Mouse (Mus musculus): ENCODE measurements around the gene Ppp1r9a. TPM values are rescaled to one million over a fixed set of nuclear protein-coding genes. Genes with fewer than 3 reads are reported as not detected.
A peak's percentile ranks its signal among the peaks of the same experiment; 100 is the strongest.

Gene Ppp1r9a
- polyA plus RNA-seq, 2 experiments = 2.6 to 3.0 TPM

GRCm38 (mm10) chr6:5187586-5187985, 284.9 kb downstream of the Ppp1r9a start:
- DNase-seq (ENCODE audit: low read depth in 3 of 3, low spot score in 3 of 3) (no peak), ATAC-seq (ENCODE audit: insufficient read depth) (no peak)
- no peak for TF ChIP-seq EP300 (IDR thresholded peaks at IDR 0.05; ENCODE audit: low read depth)
- TF ChIP-seq CTCF (IDR thresholded peaks at IDR 0.05; ENCODE audit: low read depth) = no peak
- Histone ChIP-seq H3K27me3 (ENCODE audit: control insufficient read depth, insufficient read depth, low read length) (no peaks in the 10 kb centered on the region), H3K9me3 (ENCODE audit: control insufficient read depth, low read length) (no peaks in the 10 kb centered on the region), H3K9ac (replicated peaks) (no peak overlapping the region), H3K4me1 (replicated peaks; ENCODE audit: control insufficient read depth in 2 of 2, insufficient read depth in 2 of 2, low read length in 1 of 2) (peaks cover 16 to 28% of the 10 kb centered on the region in 2 experiments), H3K27ac (no peak overlapping the region), H3K4me3 (ENCODE audit: insufficient read depth in 1 of 2, low read depth in 2 of 2, low read length in 2 of 2) (no peak overlapping the region), H3K4me2 (ENCODE audit: low read depth) (no peak overlapping the region), H3K36me3 (replicated peaks; ENCODE audit: control insufficient read depth, insufficient read depth, low read depth) (no peaks in the 10 kb centered on the region)
- WGBS (ENCODE audit: insufficient replicate concordance) = 81% methylated on average over 6 of the region's 6 CpGs

GRCm38 (mm10) chr6:5188036-5188435, 285.3 kb downstream of the Ppp1r9a start:
- H3K4me3 ChIP-seq (ENCODE audit: insufficient read depth in 1 of 2, low read depth in 2 of 2, low read length in 2 of 2) = no peak overlapping the region
- no peaks in the 10 kb centered on the region for H3K36me3 ChIP-seq (replicated peaks; ENCODE audit: control insufficient read depth, insufficient read depth, low read depth)
- no peak overlapping the region for H3K9ac ChIP-seq (replicated peaks)
- no peaks in the 10 kb centered on the region for H3K9me3 ChIP-seq (ENCODE audit: control insufficient read depth, low read length)
- peaks cover 16 to 28% of the 10 kb centered on the region in 2 experiments for H3K4me1 ChIP-seq (replicated peaks; ENCODE audit: control insufficient read depth in 2 of 2, insufficient read depth in 2 of 2, low read length in 1 of 2)
- WGBS (ENCODE audit: insufficient replicate concordance) = 71% methylated on average over 5 of the region's 5 CpGs
- DNase-seq (ENCODE audit: low read depth in 3 of 3, low spot score in 3 of 3) (no peak), ATAC-seq (ENCODE audit: insufficient read depth) (no peak)
- no peak overlapping the region for H3K27ac ChIP-seq
- no peak overlapping the region for H3K4me2 ChIP-seq (ENCODE audit: low read depth)
- H3K27me3 ChIP-seq (ENCODE audit: control insufficient read depth, insufficient read depth, low read length) = no peaks in the 10 kb centered on the region
- TF ChIP-seq CTCF (IDR thresholded peaks at IDR 0.05; ENCODE audit: low read depth) = no peak
- TF ChIP-seq EP300 (IDR thresholded peaks at IDR 0.05; ENCODE audit: low read depth) = no peak

GRCm38 (mm10) chr6:5188938-5189337, 286.2 kb downstream of the Ppp1r9a start:
- Histone ChIP-seq H3K27me3 (ENCODE audit: control insufficient read depth, insufficient read depth, low read length) (no peaks in the 10 kb centered on the region), H3K36me3 (replicated peaks; ENCODE audit: control insufficient read depth, insufficient read depth, low read depth) (no peaks in the 10 kb centered on the region), H3K4me3 (ENCODE audit: insufficient read depth in 1 of 2, low read depth in 2 of 2, low read length in 2 of 2) (no peak overlapping the region), H3K9ac (replicated peaks) (no peak overlapping the region), H3K4me2 (ENCODE audit: low read depth) (no peak overlapping the region), H3K4me1 (replicated peaks; ENCODE audit: control insufficient read depth in 2 of 2, insufficient read depth in 2 of 2, low read length in 1 of 2) (peaks cover 16 to 28% of the 10 kb centered on the region in 2 experiments), H3K9me3 (ENCODE audit: control insufficient read depth, low read length) (no peaks in the 10 kb centered on the region), H3K27ac (no peak overlapping the region)
- 63% methylated on average over 6 of the region's 6 CpGs for WGBS (ENCODE audit: insufficient replicate concordance)
- no peak; the same call in 1 of the 2 replicates for ATAC-seq (ENCODE audit: insufficient read depth)
- no peak for TF ChIP-seq EP300 (IDR thresholded peaks at IDR 0.05; ENCODE audit: low read depth)
- TF ChIP-seq CTCF (IDR thresholded peaks at IDR 0.05; ENCODE audit: low read depth) = no peak
- DNase-seq (ENCODE audit: low read depth in 3 of 3, low spot score in 3 of 3) = no peak

- H3K9ac ChIP-seq (replicated peaks) = no peak overlapping the region
- DNase-seq (ENCODE audit: low read depth in 3 of 3, low spot score in 3 of 3) (peak in 1 of 3 experiments; percentile 17), ATAC-seq (ENCODE audit: insufficient read depth) (no peak)
- no peaks in the 10 kb centered on the region for H3K27me3 ChIP-seq (ENCODE audit: control insufficient read depth, insufficient read depth, low read length)
- no peaks in the 10 kb centered on the region for H3K9me3 ChIP-seq (ENCODE audit: control insufficient read depth, low read length)
- TF ChIP-seq EP300 (IDR thresholded peaks at IDR 0.05; ENCODE audit: low read depth) (no peak), CTCF (IDR thresholded peaks at IDR 0.05; ENCODE audit: low read depth) (no peak)
- peaks cover 16 to 28% of the 10 kb centered on the region in 2 experiments for H3K4me1 ChIP-seq (replicated peaks; ENCODE audit: control insufficient read depth in 2 of 2, insufficient read depth in 2 of 2, low read length in 1 of 2)
- H3K36me3 ChIP-seq (replicated peaks; ENCODE audit: control insufficient read depth, insufficient read depth, low read depth) = no peaks in the 10 kb centered on the region
- no peak overlapping the region for H3K4me2 ChIP-seq (ENCODE audit: low read depth)
- no peak overlapping the region for H3K4me3 ChIP-seq (ENCODE audit: insufficient read depth in 1 of 2, low read depth in 2 of 2, low read length in 2 of 2)
- WGBS (ENCODE audit: insufficient replicate concordance) = 66% methylated on average over 4 of the region's 4 CpGs
- no peak overlapping the region for H3K27ac ChIP-seq
Measured at GRCm38 (mm10) chr6:5189507-5189906, 286.8 kb downstream of the Ppp1r9a start.

GRCm38 (mm10) chr6:5190761-5191160, 288.0 kb downstream of the Ppp1r9a start:
- WGBS (ENCODE audit: insufficient replicate concordance) = 47% methylated on average over 4 of the region's 4 CpGs
- Histone ChIP-seq H3K9ac (replicated peaks) (no peak overlapping the region), H3K27me3 (ENCODE audit: control insufficient read depth, insufficient read depth, low read length) (no peaks in the 10 kb centered on the region), H3K4me1 (replicated peaks; ENCODE audit: control insufficient read depth in 2 of 2, insufficient read depth in 2 of 2, low read length in 1 of 2) (peaks cover 12 to 19% of the 10 kb centered on the region in 2 experiments), H3K9me3 (ENCODE audit: control insufficient read depth, low read length) (no peaks in the 10 kb centered on the region), H3K4me3 (ENCODE audit: insufficient read depth in 1 of 2, low read depth in 2 of 2, low read length in 2 of 2) (no peak overlapping the region), H3K36me3 (replicated peaks; ENCODE audit: control insufficient read depth, insufficient read depth, low read depth) (no peaks in the 10 kb centered on the region), H3K27ac (no peak overlapping the region), H3K4me2 (ENCODE audit: low read depth) (no peak overlapping the region)
- no peak for TF ChIP-seq EP300 (IDR thresholded peaks at IDR 0.05; ENCODE audit: low read depth)
- no peak for TF ChIP-seq CTCF (IDR thresholded peaks at IDR 0.05; ENCODE audit: low read depth)
- DNase-seq (ENCODE audit: low read depth in 3 of 3, low spot score in 3 of 3) = no peak
- no peak for ATAC-seq (ENCODE audit: insufficient read depth)
